Mouse (Mus musculus) hindbrain, embryonic 13.5 days (tissue): ENCODE measurements at regions not wholly inside any gene's neighbourhood (a gene's known extent, or its start where the extent isn't known, plus 50 kb on each side); places are given as distances from the start of the nearest gene placed in this dataset.

Experiments used
- ATAC-seq: fragments of 200-750 bp; cut with Nextera tagmentation; 2 replicates; pipeline ENCODE4 v1.8.0; 2017; ENCODE audit warnings: moderate TSS enrichment; ENCODE audit not compliant: low FRiP score
- H3K27ac ChIP-seq: fragments of 300-500 bp; sonication (generic); 2 replicates; pipeline ENCODE4 v1.5.1; 2015; ENCODE audit warnings: inconsistent platforms, mild to moderate bottlenecking, moderate library complexity
- H3K27me3 ChIP-seq: fragments of 300-500 bp; sonication (generic); 2 replicates; pipeline ENCODE4 v1.6.1; 2015; ENCODE audit warnings: mild to moderate bottlenecking, inconsistent platforms
- H3K36me3 ChIP-seq: fragments of 300-500 bp; sonication (generic); 2 replicates; pipeline ENCODE4 v1.6.1; 2015; ENCODE audit warnings: mild to moderate bottlenecking, inconsistent platforms
- H3K4me1 ChIP-seq: fragments of 300-500 bp; sonication (generic); replicated peaks from 2 replicates; pipeline ENCODE4 v1.6.1; 2015; ENCODE audit warnings: inconsistent platforms
- H3K4me2 ChIP-seq: fragments of 300-500 bp; sonication (generic); 2 replicates; pipeline ENCODE4 v1.6.1; 2015; ENCODE audit warnings: inconsistent platforms, mild to moderate bottlenecking, moderate library complexity
- H3K4me3 ChIP-seq: fragments of 300-500 bp; sonication (generic); 2 replicates; pipeline ENCODE4 v1.5.1; 2015; ENCODE audit warnings: mild to moderate bottlenecking, inconsistent platforms
- H3K9ac ChIP-seq: fragments of 300-500 bp; sonication (generic); 2 replicates; pipeline ENCODE4 v1.6.1; 2015; ENCODE audit warnings: mild to moderate bottlenecking, inconsistent platforms
- H3K9me3 ChIP-seq: fragments of 300-500 bp; sonication (generic); 2 replicates; pipeline ENCODE4 v1.6.1; 2016; ENCODE audit warnings: inconsistent platforms
- whole genome bisulfite sequencing: fragments of 180-500 bp; shearing (Covaris S2); methylation state at CpG from one replicate; pipeline ENCODE4 v1.1.7; 2015; 5-methylcytosine and 5-hydroxymethylcytosine counted together

DNA sequence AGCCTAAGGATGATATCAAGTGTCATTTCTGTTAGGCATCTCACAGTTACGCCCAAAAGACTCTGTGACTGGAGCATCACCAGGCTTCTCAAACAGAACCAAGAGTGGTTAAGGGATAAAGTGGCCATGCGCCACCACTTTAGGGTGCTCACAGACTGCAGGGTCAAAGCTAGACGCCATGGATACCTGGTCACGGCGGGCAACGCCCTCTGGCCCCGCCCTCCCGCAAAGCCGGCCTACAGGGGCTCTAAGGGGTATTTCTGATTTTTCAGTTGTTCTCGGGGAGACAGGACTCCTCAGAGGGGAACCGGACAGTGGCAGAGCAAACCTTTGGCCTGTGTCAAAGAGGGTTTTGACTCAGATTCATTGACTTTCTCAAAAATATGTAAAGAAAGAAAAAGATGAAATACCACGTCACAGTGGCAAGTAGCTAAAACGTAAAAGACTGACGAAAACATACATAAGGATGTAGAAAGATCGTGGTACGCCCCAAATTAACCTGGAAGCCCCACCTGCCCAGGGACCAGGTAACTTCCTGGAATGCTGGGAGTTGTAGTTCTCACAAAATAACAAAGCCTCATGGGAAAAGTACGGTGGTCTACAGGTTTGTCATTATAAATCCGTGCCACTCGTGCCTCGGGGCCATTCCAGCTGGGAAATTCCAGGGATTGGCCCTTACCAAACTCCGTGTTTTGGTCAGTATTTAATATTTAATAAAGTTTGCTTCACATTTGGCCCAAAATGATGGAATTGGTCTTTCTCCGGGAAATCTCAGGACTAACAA lies 116.1 kb upstream of the Arid2 start:
- 11% methylated on average over 22 of the region's 22 CpGs for WGBS

DNA sequence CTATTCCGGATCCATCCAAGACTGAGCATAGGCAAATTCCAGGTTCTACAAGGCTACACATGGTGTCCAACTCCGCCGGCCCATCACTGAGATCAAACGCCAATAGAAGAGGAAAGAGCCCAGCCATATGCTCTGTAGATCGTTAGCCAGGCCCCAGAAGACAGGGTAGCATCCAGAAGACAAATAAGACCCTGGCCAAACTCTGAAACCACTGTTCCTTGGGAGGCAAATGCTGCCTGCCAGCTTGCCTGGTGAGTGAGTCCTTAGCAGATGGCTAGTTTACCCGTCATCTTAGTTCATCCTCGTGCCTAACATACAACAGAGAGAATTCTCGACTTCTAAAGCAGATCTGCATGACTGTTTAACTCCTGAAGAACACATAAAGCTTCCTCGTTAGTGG lies 109.4 kb upstream of the Arid2 start:
- Histone ChIP-seq H3K9me3 (no peaks in the 10 kb centered on the region), H3K27ac (no peak overlapping the region), H3K9ac (no peak overlapping the region), H3K27me3 (no peaks in the 10 kb centered on the region), H3K36me3 (no peaks in the 10 kb centered on the region), H3K4me1 (no peaks in the 10 kb centered on the region; the same call in none of the 2 replicates), H3K4me3 (no peak overlapping the region), H3K4me2 (no peak overlapping the region)
- ATAC-seq, result no peak
- whole genome bisulfite sequencing, result 83% methylated on average over 9 of the region's 9 CpGs

More for the DNA sequence above, 116.1 kb upstream of the Arid2 start:
- Histone ChIP-seq H3K36me3 (no peaks in the 10 kb centered on the region), H3K9ac (no peak overlapping the region; the same call in 1 of the 2 replicates), H3K27me3 (peaks cover 9% of the 10 kb centered on the region; the same call in 1 of the 2 replicates), H3K4me3 (peak overlapping the region; percentile 32), H3K4me2 (peak overlapping the region; percentile 50), H3K4me1 (peaks cover 13% of the 10 kb centered on the region), H3K27ac (no peak overlapping the region), H3K9me3 (no peaks in the 10 kb centered on the region)
- peak; percentile 52; the same call in 1 of the 2 replicates for ATAC-seq

DNA sequence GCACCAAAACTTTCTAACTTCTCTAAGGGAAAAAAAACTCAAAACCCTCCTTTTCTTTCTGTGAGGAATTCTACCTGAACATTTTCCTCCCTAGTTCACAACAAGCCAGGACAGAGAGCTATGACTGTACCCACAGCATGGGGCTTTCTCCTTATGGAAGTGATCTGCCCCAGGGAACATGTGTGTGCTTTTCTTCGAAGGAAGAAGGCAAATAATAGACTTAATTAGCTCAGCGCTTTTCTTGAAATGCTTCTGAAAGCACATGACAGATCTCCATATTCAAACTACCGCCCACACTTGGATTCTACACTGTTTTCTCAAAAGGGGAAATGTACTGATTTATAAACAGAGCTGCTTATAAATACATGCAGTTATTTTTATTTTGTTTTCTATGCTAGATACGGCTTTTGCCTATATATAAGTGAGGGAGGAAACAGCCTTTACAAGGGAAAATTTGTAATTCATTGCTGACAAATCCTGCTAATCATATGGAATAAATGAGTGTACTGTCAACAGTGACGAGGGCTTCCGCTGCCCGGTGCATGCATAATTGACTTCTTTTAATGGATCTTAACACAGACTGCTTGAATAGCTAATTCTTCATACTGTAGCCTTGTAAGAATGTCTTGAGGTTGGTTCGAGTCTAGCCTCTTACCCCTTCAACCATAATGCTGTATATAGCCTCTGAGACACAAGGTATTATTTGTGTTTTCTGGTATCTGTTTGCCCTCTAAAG lies 108.8 kb upstream of the Arid2 start:
- Histone ChIP-seq H3K36me3 (no peaks in the 10 kb centered on the region), H3K4me1 (no peaks in the 10 kb centered on the region; the same call in none of the 2 replicates), H3K27me3 (no peaks in the 10 kb centered on the region), H3K27ac (no peak overlapping the region; the same call in 1 of the 2 replicates), H3K9me3 (no peaks in the 10 kb centered on the region), H3K4me3 (no peak overlapping the region), H3K9ac (no peak overlapping the region), H3K4me2 (no peak overlapping the region)
- 42% methylated on average over 8 of the region's 8 CpGs for WGBS
- no peak for ATAC-seq

- WGBS, result 77% methylated on average over 5 of the region's 5 CpGs
- H3K27ac ChIP-seq, result no peak overlapping the region
- ATAC-seq, result no peak
- no peaks in the 10 kb centered on the region for H3K9me3 ChIP-seq
- no peak overlapping the region for H3K9ac ChIP-seq
- H3K4me3 ChIP-seq, result no peak overlapping the region
- no peaks in the 10 kb centered on the region for H3K36me3 ChIP-seq
- H3K4me2 ChIP-seq, result no peak overlapping the region
- no peaks in the 10 kb centered on the region; the same call in none of the 2 replicates for H3K4me1 ChIP-seq
- no peaks in the 10 kb centered on the region for H3K27me3 ChIP-seq
Measured at GRCm38 (mm10) chr15:96179511-96179910, 107.8 kb upstream of the Arid2 start.

DNA sequence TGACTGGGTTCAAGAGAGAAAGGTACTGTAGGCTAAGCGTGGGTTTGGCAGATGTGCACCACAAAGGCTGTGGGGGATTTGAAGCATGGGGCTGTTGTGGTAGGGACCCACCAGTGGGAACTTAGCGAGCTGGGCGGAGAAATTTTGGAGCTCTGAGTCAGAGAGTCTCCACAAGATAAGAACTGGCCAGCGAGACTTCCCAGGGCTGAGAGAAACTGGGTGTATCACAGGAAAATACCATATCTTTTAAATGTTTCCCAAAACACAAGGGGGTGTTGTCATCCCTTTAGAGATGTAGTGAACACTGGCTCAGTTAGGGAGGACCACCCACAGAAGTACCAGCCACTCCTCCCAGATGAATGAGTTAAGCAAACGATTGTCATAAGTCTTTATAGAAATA lies 107.3 kb upstream of the Arid2 start:
- Histone ChIP-seq H3K9ac (no peak overlapping the region), H3K4me2 (no peak overlapping the region), H3K4me3 (no peak overlapping the region), H3K9me3 (no peaks in the 10 kb centered on the region), H3K4me1 (no peaks in the 10 kb centered on the region; the same call in none of the 2 replicates), H3K36me3 (no peaks in the 10 kb centered on the region), H3K27me3 (no peaks in the 10 kb centered on the region), H3K27ac (no peak overlapping the region)
- no peak for ATAC-seq
- WGBS, result 91% methylated on average over 5 of the region's 5 CpGs

- no peak overlapping the region for H3K4me2 ChIP-seq
- no peak overlapping the region for H3K27ac ChIP-seq
- H3K9me3 ChIP-seq, result no peaks in the 10 kb centered on the region
- no peak overlapping the region for H3K4me3 ChIP-seq
- WGBS, result 89% methylated on average over 8 of the region's 8 CpGs
- peaks cover 7% of the 10 kb centered on the region for H3K4me1 ChIP-seq
- no peaks in the 10 kb centered on the region for H3K36me3 ChIP-seq
- no peak overlapping the region for H3K9ac ChIP-seq
- no peak for ATAC-seq
- no peaks in the 10 kb centered on the region for H3K27me3 ChIP-seq
Measured at GRCm38 (mm10) chr15:96180977-96181376, 106.3 kb upstream of the Arid2 start.

DNA sequence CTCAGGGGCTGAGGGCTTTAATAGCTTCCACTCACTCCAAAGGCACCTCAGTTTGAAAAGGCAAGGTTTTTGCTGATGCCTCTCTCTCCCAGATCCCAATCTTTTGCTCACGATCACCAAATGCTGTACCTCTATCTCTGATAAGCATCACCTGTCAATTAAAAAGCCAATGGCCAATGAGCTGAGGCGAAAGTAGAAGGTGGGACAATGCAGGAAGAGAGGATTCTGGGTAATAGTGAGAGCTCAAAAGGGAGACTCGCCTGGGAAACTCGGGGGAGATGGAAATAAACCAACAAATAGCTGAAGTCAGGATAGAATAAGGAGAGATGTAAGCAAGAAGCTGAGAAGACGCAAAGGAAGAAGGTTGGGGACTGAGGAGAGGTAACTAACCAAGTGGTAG lies 105.0 kb upstream of the Arid2 start:
- H3K9ac ChIP-seq, result no peak overlapping the region
- H3K27ac ChIP-seq, result no peak overlapping the region
- H3K4me3 ChIP-seq, result no peak overlapping the region
- no peaks in the 10 kb centered on the region for H3K36me3 ChIP-seq
- no peak overlapping the region for H3K4me2 ChIP-seq
- H3K4me1 ChIP-seq, result peaks cover 8% of the 10 kb centered on the region
- no peaks in the 10 kb centered on the region for H3K9me3 ChIP-seq
- no peaks in the 10 kb centered on the region for H3K27me3 ChIP-seq
- WGBS, result 89% methylated on average over 5 of the region's 5 CpGs
- ATAC-seq, result no peak

DNA sequence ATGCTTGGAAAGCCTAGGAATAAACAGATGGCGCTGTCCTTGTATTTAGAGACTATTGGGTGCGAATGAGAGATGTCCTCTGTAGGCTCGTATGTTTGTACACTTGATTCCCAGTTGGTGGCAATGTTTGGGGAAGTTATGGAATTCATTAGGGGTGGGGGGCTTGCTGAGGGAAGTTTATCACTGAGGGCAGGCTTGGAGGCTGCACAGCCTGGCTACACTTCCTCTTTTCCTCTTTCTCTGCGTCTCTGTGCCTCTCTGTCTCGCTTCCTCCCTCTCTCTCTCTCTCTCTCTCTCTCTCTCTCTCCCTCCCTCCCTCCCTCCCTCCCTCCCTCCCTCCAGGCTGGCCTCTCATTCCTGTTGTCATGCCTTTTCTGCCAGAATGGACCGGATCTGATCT lies 104.2 kb upstream of the Arid2 start:
- Histone ChIP-seq H3K4me2 (no peak overlapping the region), H3K27me3 (no peaks in the 10 kb centered on the region), H3K4me3 (no peak overlapping the region), H3K27ac (no peak overlapping the region), H3K9me3 (no peaks in the 10 kb centered on the region), H3K9ac (no peak overlapping the region), H3K4me1 (peaks cover 8% of the 10 kb centered on the region), H3K36me3 (no peaks in the 10 kb centered on the region)
- 74% methylated on average over 5 of the region's 6 CpGs for WGBS
- no peak for ATAC-seq

DNA sequence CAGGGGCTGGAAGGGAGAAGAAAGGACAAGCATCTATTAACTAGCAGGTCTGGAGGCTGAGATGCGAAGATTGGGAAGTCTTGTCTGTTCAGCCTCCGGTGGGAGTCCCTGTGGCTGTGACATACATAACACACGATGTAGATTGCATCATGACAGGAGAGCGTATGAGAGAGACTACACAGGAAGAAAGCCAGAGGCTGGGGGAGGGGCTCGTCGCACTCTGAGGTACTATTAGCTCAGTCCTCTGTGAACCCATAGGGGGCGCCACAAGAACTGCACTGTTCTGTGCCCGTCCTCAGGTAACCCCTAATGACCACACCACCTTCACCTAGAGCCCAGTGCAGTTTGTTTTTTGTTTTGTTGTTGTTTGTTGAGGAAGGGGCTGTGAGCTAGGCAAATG lies 102.7 kb upstream of the Arid2 start:
- H3K4me1 ChIP-seq, result peaks cover 8% of the 10 kb centered on the region
- WGBS, result 72% methylated on average over 8 of the region's 8 CpGs
- no peak overlapping the region for H3K4me3 ChIP-seq
- no peaks in the 10 kb centered on the region for H3K27me3 ChIP-seq
- no peak overlapping the region for H3K4me2 ChIP-seq
- no peak overlapping the region for H3K9ac ChIP-seq
- H3K9me3 ChIP-seq, result no peaks in the 10 kb centered on the region
- no peak for ATAC-seq
- no peak overlapping the region for H3K27ac ChIP-seq
- H3K36me3 ChIP-seq, result no peaks in the 10 kb centered on the region

GRCm38 (mm10) chr15:96185429-96185828 lies 101.9 kb upstream of the Arid2 start:
- WGBS, result 45% methylated on average over 4 of the region's 4 CpGs
- no peak for ATAC-seq
- H3K9ac ChIP-seq, result no peak overlapping the region
- no peak overlapping the region for H3K4me3 ChIP-seq
- no peak overlapping the region for H3K27ac ChIP-seq
- no peaks in the 10 kb centered on the region for H3K27me3 ChIP-seq
- no peaks in the 10 kb centered on the region for H3K36me3 ChIP-seq
- H3K9me3 ChIP-seq, result no peaks in the 10 kb centered on the region
- peaks cover 8% of the 10 kb centered on the region for H3K4me1 ChIP-seq
- no peak overlapping the region for H3K4me2 ChIP-seq

GRCm38 (mm10) chr15:96185901-96186300 lies 101.4 kb upstream of the Arid2 start:
- Histone ChIP-seq H3K27me3 (no peaks in the 10 kb centered on the region), H3K4me1 (peaks cover 8% of the 10 kb centered on the region), H3K27ac (no peak overlapping the region), H3K36me3 (no peaks in the 10 kb centered on the region), H3K9ac (no peak overlapping the region), H3K4me3 (no peak overlapping the region), H3K9me3 (no peaks in the 10 kb centered on the region), H3K4me2 (no peak overlapping the region)
- no peak for ATAC-seq
- 37% methylated on average over 5 of the region's 6 CpGs for WGBS

- 83% methylated on average over 2 of the region's 2 CpGs for WGBS
- no peak overlapping the region for H3K27ac ChIP-seq
- no peak for ATAC-seq
Measured at GRCm38 (mm10) chr15:96189551-96189950, 97.8 kb upstream of the Arid2 start.

More at GRCm38 (mm10) chr15:96189551-96189950, 97.8 kb upstream of the Arid2 start:
- no peak overlapping the region for H3K4me2 ChIP-seq
- no peak overlapping the region for H3K9ac ChIP-seq
- H3K4me3 ChIP-seq, result no peak overlapping the region
- peaks cover 5% of the 10 kb centered on the region; the same call in 1 of the 2 replicates for H3K9me3 ChIP-seq
- peaks cover 8% of the 10 kb centered on the region for H3K4me1 ChIP-seq
- H3K27me3 ChIP-seq, result no peaks in the 10 kb centered on the region
- no peaks in the 10 kb centered on the region for H3K36me3 ChIP-seq
